Mouse (Mus musculus): ENCODE data around the gene Atg9a.

GRCm38 (mm10) chr1:75229158-75229557, 37.2 kb upstream of the Atg9a start:
- TF ChIP-seq CTCF (IDR thresholded peaks at IDR 0.05; ENCODE audit: low read depth, low read length) (no peak), POLR2A (IDR thresholded peaks at IDR 0.05; ENCODE audit: extremely low read depth, insufficient read depth, low read length) (no peak)
